9 mouse cellular contexts compared by ENCODE assay signal in the genomic region with DNA sequence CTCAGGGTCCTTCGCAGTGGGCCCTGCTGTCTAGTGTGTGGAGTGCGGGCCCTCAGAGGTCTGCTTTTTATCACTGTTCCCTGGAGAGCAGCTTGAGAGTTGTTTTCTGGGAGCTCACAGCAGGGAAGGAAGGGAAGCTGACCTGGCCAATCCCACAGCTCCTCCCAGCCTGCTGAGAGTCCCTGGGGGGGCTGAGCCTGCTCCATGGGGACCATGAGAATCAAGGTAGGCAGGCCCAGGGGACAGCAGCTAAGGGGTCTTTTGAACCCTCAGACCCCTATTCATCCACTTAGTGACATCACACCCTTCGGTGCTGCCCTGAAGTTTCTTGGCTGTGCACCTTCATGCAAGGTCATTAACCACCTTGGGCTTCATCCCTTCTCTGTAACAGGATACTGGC. TPM values are rescaled to one million over a fixed set of nuclear protein-coding genes. Genes with fewer than 3 reads are reported as not detected.
DNase-seq lines count a peak whose midpoint lies in the region; ATAC-seq lines count a peak whose summit lies in the region.
"Had no signal": no experiment of that assay in that cellular context is flagged by ENCODE, and none has a peak within 500 bp of the region (broad histone marks: within the 10 kb centered on the region; RNA-seq: fewer than 3 reads in every experiment).

Gene Dand5 (minus strand): TSS at position 101 of the 400 bp plus-strand sequence.

- 36% methylated on average over 3 of the region's 3 CpGs for WGBS in heart, embryonic 13.5 days
- 39% methylated on average over 3 of the region's 3 CpGs for WGBS in embryonic facial prominence, embryonic 13.5 days
- 22% methylated on average over 3 of the region's 3 CpGs for WGBS in hindbrain, embryonic 12.5 days
- WGBS in midbrain, embryonic 13.5 days = 35% methylated on average over 3 of the region's 3 CpGs

- peak within 1 kb of the TSS; percentile 41 for H3K9ac ChIP-seq in heart, embryonic 13.5 days
- H3K9ac ChIP-seq in embryonic facial prominence, embryonic 13.5 days = peak within 1 kb of the TSS; percentile 52; the same call in 1 of the 2 replicates
- no peak within 1 kb of the TSS for H3K9ac ChIP-seq in hindbrain, embryonic 12.5 days
- H3K9ac ChIP-seq in midbrain, embryonic 13.5 days (replicated peaks) = no peak within 1 kb of the TSS; the same call in 1 of the 2 replicates

- H3K9me3 ChIP-seq in heart, embryonic 13.5 days = no peaks in the 10 kb centered on the region
- no peaks in the 10 kb centered on the region for H3K9me3 ChIP-seq in embryonic facial prominence, embryonic 13.5 days
- no peaks in the 10 kb centered on the region for H3K9me3 ChIP-seq in hindbrain, embryonic 12.5 days (replicated peaks)
- no peaks in the 10 kb centered on the region for H3K9me3 ChIP-seq in midbrain, embryonic 13.5 days

- 0 out of 2 replicates have a peak within 1 kb of the TSS, but pooled peaks have one; percentile 17 for H3K4me3 ChIP-seq in heart, embryonic 13.5 days
- peak within 1 kb of the TSS; percentile 25 for H3K4me3 ChIP-seq in embryonic facial prominence, embryonic 13.5 days
- H3K4me3 ChIP-seq in hindbrain, embryonic 12.5 days = 0 out of 2 replicates have a peak within 1 kb of the TSS, but pooled peaks have one; percentile 4
- H3K4me3 ChIP-seq in midbrain, embryonic 13.5 days (replicated peaks) = peak within 1 kb of the TSS; percentile 22

- no peak for ATAC-seq in heart, embryonic 13.5 days (ENCODE audit: extremely low read depth, insufficient number of reproducible peaks, low FRiP score, low TSS enrichment)
- no peak for ATAC-seq in embryonic facial prominence, embryonic 13.5 days (ENCODE audit: insufficient number of reproducible peaks, insufficient read depth, low FRiP score, low TSS enrichment, low read depth)
- ATAC-seq in hindbrain, embryonic 12.5 days (ENCODE audit: low FRiP score) = 0 out of 2 replicates have a peak, but pooled peaks have one; percentile 16
- ATAC-seq in midbrain, embryonic 13.5 days = peak; percentile 40; the same call in 1 of the 2 replicates

- H3K4me2 ChIP-seq in heart, embryonic 13.5 days = peak within 1 kb of the TSS; percentile 61
- H3K4me2 ChIP-seq in embryonic facial prominence, embryonic 13.5 days = peak within 1 kb of the TSS; percentile 56
- peak within 1 kb of the TSS; percentile 47 for H3K4me2 ChIP-seq in hindbrain, embryonic 12.5 days (replicated peaks)
- H3K4me2 ChIP-seq in midbrain, embryonic 13.5 days (replicated peaks) = peak within 1 kb of the TSS; percentile 50

- peaks cover 19% of the 10 kb centered on the region for H3K4me1 ChIP-seq in heart, embryonic 13.5 days
- H3K4me1 ChIP-seq in embryonic facial prominence, embryonic 13.5 days = peaks cover 6% of the 10 kb centered on the region; the same call in 1 of the 2 replicates
- peaks cover 10% of the 10 kb centered on the region for H3K4me1 ChIP-seq in hindbrain, embryonic 12.5 days
- H3K4me1 ChIP-seq in midbrain, embryonic 13.5 days (replicated peaks) = peaks cover 7% of the 10 kb centered on the region; the same call in 1 of the 2 replicates

- H3K36me3 ChIP-seq in heart, embryonic 13.5 days = no peaks in the 10 kb centered on the region
- no peaks in the 10 kb centered on the region for H3K36me3 ChIP-seq in embryonic facial prominence, embryonic 13.5 days
- H3K36me3 ChIP-seq in hindbrain, embryonic 12.5 days = no peaks in the 10 kb centered on the region
- H3K36me3 ChIP-seq in midbrain, embryonic 13.5 days = no peaks in the 10 kb centered on the region

- H3K27me3 ChIP-seq in heart, embryonic 13.5 days (replicated peaks) = no peaks in the 10 kb centered on the region
- peaks cover 11% of the 10 kb centered on the region; the same call in 1 of the 2 replicates for H3K27me3 ChIP-seq in embryonic facial prominence, embryonic 13.5 days
- H3K27me3 ChIP-seq in hindbrain, embryonic 12.5 days = peaks cover 14% of the 10 kb centered on the region
- H3K27me3 ChIP-seq in midbrain, embryonic 13.5 days = peaks cover 8% of the 10 kb centered on the region; the same call in 1 of the 2 replicates

- no peak within 1 kb of the TSS for H3K27ac ChIP-seq in heart, embryonic 13.5 days (replicated peaks)
- H3K27ac ChIP-seq in embryonic facial prominence, embryonic 13.5 days = no peak within 1 kb of the TSS
- H3K27ac ChIP-seq in hindbrain, embryonic 12.5 days = no peak within 1 kb of the TSS
- H3K27ac ChIP-seq in midbrain, embryonic 13.5 days = no peak within 1 kb of the TSS

- DNase-seq in heart, adult 9 months (ENCODE audit: low spot score in 2 of 2) = no peak
- DNase-seq in right cerebral cortex, adult 18-20 months = no peak
- no peak for DNase-seq in urinary bladder, postnatal 36 days (ENCODE audit: low spot score in 2 of 2)
- DNase-seq in thymus, adult 18-20 months = no peak
- DNase-seq: kidney, postnatal 14 days had no signal

RNA-seq across cellular contexts. Expression of gene Dand5, which starts in this region (rescaled TPM):
- polyA plus RNA-seq in heart, embryonic 13.5 days (2015; fragmentation: Nextera tagmentation; extraction: Ambion mirVana) = 6.3 and 6.6 TPM in 2 replicates
- 7.0 TPM in 2 replicates for polyA plus RNA-seq in embryonic facial prominence, embryonic 13.5 days (2015; fragmentation: Nextera tagmentation; extraction: Ambion mirVana)
- 6.6 and 7.1 TPM in 2 replicates for polyA plus RNA-seq in hindbrain, embryonic 12.5 days (2016; fragmentation: Nextera tagmentation; extraction: Ambion mirVana)
- 8.8 and 8.9 TPM in 2 replicates for polyA plus RNA-seq in midbrain, embryonic 13.5 days (2015; fragmentation: Nextera tagmentation; extraction: Ambion mirVana)

Comparison
In these comparisons a context has a peak if more than half of its experiments do, and no peak if none do; other contexts are left out.
1. ATAC-seq: peak in hindbrain, embryonic 12.5 days (single experiment) and midbrain, embryonic 13.5 days (single experiment); none in heart, embryonic 13.5 days (single experiment) and embryonic facial prominence, embryonic 13.5 days (single experiment).
2. H3K9ac ChIP-seq: peak in heart, embryonic 13.5 days (single experiment) and embryonic facial prominence, embryonic 13.5 days (single experiment); none in hindbrain, embryonic 12.5 days (single experiment) and midbrain, embryonic 13.5 days (single experiment).
3. Peak in every context shown above with its lines, with median percentiles within 50 percentile points of each other: H3K4me2 ChIP-seq and H3K4me3 ChIP-seq.